Mouse (Mus musculus): Measurements from ENCODE around the gene Gm20517. TPM values are rescaled to one million over a fixed set of nuclear protein-coding genes. Genes with fewer than 3 reads are reported as not detected.

The Gm20517 gene
- polyA plus RNA-seq, 1 experiment from 2014 or later, result 1.3 TPM

- no peak for ATAC-seq
- Histone ChIP-seq H3K27ac (ENCODE audit: low read length) (peak overlapping the region; percentile 51), H3K27me3 (ENCODE audit: control insufficient read depth, insufficient read depth, low read depth, low read length) (no peaks in the 10 kb centered on the region), H3K36me3 (ENCODE audit: control insufficient read depth, insufficient read depth, low read length) (peaks cover 9% of the 10 kb centered on the region; the same call in 1 of the 2 replicates), H3K4me3 (ENCODE audit: low read depth, low read length) (no peak overlapping the region), H3K9me3 (replicated peaks; ENCODE audit: control insufficient read depth, low read length, poor library complexity, severe bottlenecking) (no peaks in the 10 kb centered on the region), H3K4me2 (ENCODE audit: low read length) (no peak overlapping the region), H3K9ac (ENCODE audit: low read depth, low read length) (no peak overlapping the region), H3K4me1 (ENCODE audit: control insufficient read depth, insufficient read depth, low read length) (no peaks in the 10 kb centered on the region)
- 55% methylated on average over 28 of the region's 28 CpGs for WGBS
These were observed 91.4 kb downstream of the Gm20517 start for GRCm38 (mm10) chr17:47702548-47703345.

DNA sequence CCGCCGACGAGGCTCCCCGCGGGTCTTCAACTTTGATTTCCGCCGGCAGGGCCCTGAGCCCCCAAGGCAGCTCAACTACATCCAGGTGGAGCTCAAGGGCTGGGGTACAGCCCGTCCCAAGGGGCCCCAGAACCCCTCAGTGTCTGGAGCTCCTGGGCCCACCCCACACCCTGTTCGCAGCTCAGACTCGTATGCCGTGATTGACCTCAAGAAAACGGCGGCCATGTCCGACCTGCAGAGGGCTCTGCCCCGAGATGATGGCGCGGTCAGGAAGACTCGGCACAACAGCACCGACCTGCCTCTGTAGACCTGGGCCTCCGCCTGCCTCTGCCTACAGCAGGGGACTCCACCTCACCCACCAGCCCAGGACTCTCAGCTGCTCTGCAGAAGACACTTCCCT lies 92.2 kb downstream of the Gm20517 start:
- 34% methylated on average over 20 of the region's 20 CpGs for WGBS
- no peaks in the 10 kb centered on the region for H3K27me3 ChIP-seq (ENCODE audit: control insufficient read depth, insufficient read depth, low read depth, low read length)
- no peak overlapping the region for H3K4me2 ChIP-seq (ENCODE audit: low read length)
- no peaks in the 10 kb centered on the region for H3K4me1 ChIP-seq (ENCODE audit: control insufficient read depth, insufficient read depth, low read length)
- H3K4me3 ChIP-seq (ENCODE audit: low read depth, low read length), result no peak overlapping the region
- H3K36me3 ChIP-seq (ENCODE audit: control insufficient read depth, insufficient read depth, low read length), result peaks cover 9% of the 10 kb centered on the region; the same call in 1 of the 2 replicates
- no peaks in the 10 kb centered on the region for H3K9me3 ChIP-seq (replicated peaks; ENCODE audit: control insufficient read depth, low read length, poor library complexity, severe bottlenecking)
- no peak overlapping the region for H3K27ac ChIP-seq (ENCODE audit: low read length)
- H3K9ac ChIP-seq (ENCODE audit: low read depth, low read length), result no peak overlapping the region
- no peak for ATAC-seq

DNA sequence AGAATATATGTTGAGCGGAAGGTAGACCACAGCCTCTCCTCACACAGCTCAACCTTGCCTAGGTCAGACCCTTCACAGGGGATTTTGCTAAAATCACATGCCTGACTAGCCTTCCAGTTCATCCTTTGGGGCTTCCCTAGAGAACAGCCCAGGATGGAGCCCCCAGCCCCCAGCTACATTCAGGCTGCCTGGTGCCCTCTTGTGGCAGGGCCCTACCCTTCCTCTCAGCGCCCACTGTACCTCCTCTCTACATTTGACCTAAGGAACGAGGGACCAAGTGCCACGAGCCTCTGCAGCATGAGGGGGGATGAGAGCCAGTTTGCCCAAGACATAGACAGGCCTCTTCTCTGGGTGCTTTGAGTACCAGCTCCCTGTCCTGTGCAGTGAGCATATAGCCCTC lies 93.3 kb downstream of the Gm20517 start:
- H3K4me2 ChIP-seq (ENCODE audit: low read length), result no peak overlapping the region
- WGBS, result 82% methylated on average over 4 of the region's 4 CpGs

DNA sequence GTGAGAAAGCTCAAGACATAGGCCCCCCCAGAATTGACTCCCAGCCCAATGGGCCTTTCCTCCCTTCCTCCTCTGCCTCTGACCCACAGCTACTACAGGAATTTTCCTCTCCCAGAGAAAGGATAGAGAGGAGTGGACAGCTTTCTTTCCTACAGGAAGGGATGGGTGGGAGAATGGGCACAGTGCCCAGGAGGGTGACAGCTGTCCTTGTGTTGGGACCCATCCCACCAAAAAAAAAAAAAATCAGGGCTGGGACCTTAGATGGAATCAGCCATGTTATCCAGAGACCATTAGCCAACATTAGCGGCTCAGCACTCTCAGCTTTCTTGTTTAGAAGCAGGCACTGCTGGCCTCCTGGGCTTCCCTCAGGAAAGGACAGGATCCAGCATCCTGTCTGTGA lies 94.8 kb downstream of the Gm20517 start:
- Histone ChIP-seq H3K4me3 (ENCODE audit: low read depth, low read length) (no peak overlapping the region), H3K36me3 (ENCODE audit: control insufficient read depth, insufficient read depth, low read length) (peaks cover 5% of the 10 kb centered on the region; the same call in 1 of the 2 replicates), H3K27ac (ENCODE audit: low read length) (no peak overlapping the region), H3K27me3 (ENCODE audit: control insufficient read depth, insufficient read depth, low read depth, low read length) (no peaks in the 10 kb centered on the region), H3K9ac (ENCODE audit: low read depth, low read length) (no peak overlapping the region), H3K4me2 (ENCODE audit: low read length) (no peak overlapping the region), H3K9me3 (replicated peaks; ENCODE audit: control insufficient read depth, low read length, poor library complexity, severe bottlenecking) (no peaks in the 10 kb centered on the region), H3K4me1 (ENCODE audit: control insufficient read depth, insufficient read depth, low read length) (no peaks in the 10 kb centered on the region)
- no peak for ATAC-seq
- WGBS, result 78% methylated on average over 1 of the region's 1 CpGs

More for the DNA sequence above, 93.3 kb downstream of the Gm20517 start:
- Histone ChIP-seq H3K4me1 (ENCODE audit: control insufficient read depth, insufficient read depth, low read length) (no peaks in the 10 kb centered on the region), H3K4me3 (ENCODE audit: low read depth, low read length) (no peak overlapping the region), H3K27me3 (ENCODE audit: control insufficient read depth, insufficient read depth, low read depth, low read length) (no peaks in the 10 kb centered on the region), H3K36me3 (ENCODE audit: control insufficient read depth, insufficient read depth, low read length) (peaks cover 5% of the 10 kb centered on the region; the same call in 1 of the 2 replicates), H3K27ac (ENCODE audit: low read length) (no peak overlapping the region), H3K9ac (ENCODE audit: low read depth, low read length) (no peak overlapping the region), H3K9me3 (replicated peaks; ENCODE audit: control insufficient read depth, low read length, poor library complexity, severe bottlenecking) (no peaks in the 10 kb centered on the region)
- no peak for ATAC-seq

DNA sequence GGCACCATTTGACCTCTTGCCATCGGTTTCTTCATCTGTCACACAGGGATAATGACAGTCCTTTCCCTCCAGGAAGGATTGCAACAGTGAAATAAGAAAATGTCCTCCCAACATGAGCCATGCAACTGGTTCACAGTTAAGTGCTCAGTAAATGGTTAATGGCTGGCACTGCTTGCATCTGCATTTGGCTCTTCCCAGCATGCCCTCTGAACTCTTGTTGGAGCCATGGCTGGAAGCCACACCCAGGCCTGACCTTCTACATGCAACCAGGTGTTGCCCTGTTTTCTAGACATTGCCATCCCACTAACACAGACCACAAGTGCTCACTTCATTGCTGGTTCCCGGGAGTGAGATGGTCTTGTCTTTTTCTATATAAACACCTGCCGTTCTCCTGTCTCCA lies 96.6 kb downstream of the Gm20517 start:
- no peak for ATAC-seq
- H3K9ac ChIP-seq (ENCODE audit: low read depth, low read length), result no peak overlapping the region
- peaks cover 5% of the 10 kb centered on the region; the same call in 1 of the 2 replicates for H3K36me3 ChIP-seq (ENCODE audit: control insufficient read depth, insufficient read depth, low read length)
- no peaks in the 10 kb centered on the region for H3K9me3 ChIP-seq (replicated peaks; ENCODE audit: control insufficient read depth, low read length, poor library complexity, severe bottlenecking)
- no peak overlapping the region for H3K4me3 ChIP-seq (ENCODE audit: low read depth, low read length)
- WGBS, result 81% methylated on average over 3 of the region's 3 CpGs
- H3K4me1 ChIP-seq (ENCODE audit: control insufficient read depth, insufficient read depth, low read length), result peaks cover 2% of the 10 kb centered on the region; the same call in 1 of the 2 replicates
- no peaks in the 10 kb centered on the region for H3K27me3 ChIP-seq (ENCODE audit: control insufficient read depth, insufficient read depth, low read depth, low read length)
- no peak overlapping the region for H3K4me2 ChIP-seq (ENCODE audit: low read length)
- H3K27ac ChIP-seq (ENCODE audit: low read length), result no peak overlapping the region

DNA sequence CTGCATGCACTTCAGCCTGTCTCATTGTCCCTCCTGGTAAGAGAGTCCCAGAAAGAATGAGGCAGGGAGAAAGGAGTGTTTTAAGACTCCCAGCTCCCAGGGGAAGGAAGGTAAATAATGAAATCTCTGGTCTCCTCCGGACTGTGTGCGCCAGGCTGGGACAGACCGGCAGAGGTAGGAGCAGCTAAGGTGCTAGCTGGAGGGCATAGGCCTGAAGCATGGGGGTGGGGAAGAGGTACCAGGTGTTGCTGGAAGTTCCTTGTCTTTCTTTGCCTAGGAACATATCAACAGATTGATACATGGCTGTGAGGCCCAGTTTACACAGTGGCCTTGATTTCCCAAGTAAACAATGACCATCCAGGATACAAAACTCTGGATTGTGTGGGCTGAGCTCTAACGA lies 97.6 kb downstream of the Gm20517 start:
- 84% methylated on average over 4 of the region's 4 CpGs for WGBS
- Histone ChIP-seq H3K9ac (ENCODE audit: low read depth, low read length) (no peak overlapping the region), H3K4me2 (ENCODE audit: low read length) (no peak overlapping the region), H3K27ac (ENCODE audit: low read length) (no peak overlapping the region), H3K9me3 (replicated peaks; ENCODE audit: control insufficient read depth, low read length, poor library complexity, severe bottlenecking) (no peaks in the 10 kb centered on the region), H3K4me3 (ENCODE audit: low read depth, low read length) (no peak overlapping the region), H3K27me3 (ENCODE audit: control insufficient read depth, insufficient read depth, low read depth, low read length) (no peaks in the 10 kb centered on the region), H3K4me1 (ENCODE audit: control insufficient read depth, insufficient read depth, low read length) (peaks cover 2% of the 10 kb centered on the region; the same call in 1 of the 2 replicates), H3K36me3 (ENCODE audit: control insufficient read depth, insufficient read depth, low read length) (peaks cover 3% of the 10 kb centered on the region; the same call in 1 of the 2 replicates)
- no peak for ATAC-seq

- 89% methylated on average over 3 of the region's 3 CpGs for WGBS
These were observed 98.6 kb downstream of the Gm20517 start for GRCm38 (mm10) chr17:47710036-47710435.

DNA sequence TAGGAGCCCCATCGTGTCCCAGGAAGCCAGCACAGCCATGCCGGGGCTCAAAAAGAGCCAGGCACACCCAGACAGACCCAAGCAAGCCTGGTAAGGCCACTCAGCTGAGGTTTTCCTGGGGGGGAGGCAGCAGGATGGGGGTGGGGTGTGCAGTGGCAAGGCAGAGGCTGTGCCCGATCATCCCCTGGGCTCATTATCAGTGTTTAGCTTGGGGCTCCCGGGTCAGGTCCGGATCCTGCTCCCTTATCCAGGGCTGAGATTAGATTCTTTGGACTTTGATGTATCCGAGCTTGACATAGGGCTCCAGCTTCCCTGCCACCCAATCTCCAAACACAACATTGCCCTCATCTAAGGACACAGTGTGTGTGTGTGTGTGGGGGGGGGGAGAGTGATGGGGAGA lies 100.5 kb downstream of the Gm20517 start:
- H3K4me1 ChIP-seq (ENCODE audit: control insufficient read depth, insufficient read depth, low read length), result peaks cover 2% of the 10 kb centered on the region; the same call in 1 of the 2 replicates
- WGBS, result 65% methylated on average over 6 of the region's 6 CpGs
- no peaks in the 10 kb centered on the region for H3K9me3 ChIP-seq (replicated peaks; ENCODE audit: control insufficient read depth, low read length, poor library complexity, severe bottlenecking)
- H3K27me3 ChIP-seq (ENCODE audit: control insufficient read depth, insufficient read depth, low read depth, low read length), result no peaks in the 10 kb centered on the region
- H3K27ac ChIP-seq (ENCODE audit: low read length), result no peak overlapping the region
- no peak overlapping the region for H3K9ac ChIP-seq (ENCODE audit: low read depth, low read length)
- no peaks in the 10 kb centered on the region for H3K36me3 ChIP-seq (ENCODE audit: control insufficient read depth, insufficient read depth, low read length)
- no peak for ATAC-seq
- H3K4me3 ChIP-seq (ENCODE audit: low read depth, low read length), result no peak overlapping the region
- H3K4me2 ChIP-seq (ENCODE audit: low read length), result no peak overlapping the region

More at GRCm38 (mm10) chr17:47710036-47710435, 98.6 kb downstream of the Gm20517 start:
- no peaks in the 10 kb centered on the region for H3K9me3 ChIP-seq (replicated peaks; ENCODE audit: control insufficient read depth, low read length, poor library complexity, severe bottlenecking)
- ATAC-seq, result no peak
- no peaks in the 10 kb centered on the region for H3K36me3 ChIP-seq (ENCODE audit: control insufficient read depth, insufficient read depth, low read length)
- no peak overlapping the region for H3K27ac ChIP-seq (ENCODE audit: low read length)
- H3K27me3 ChIP-seq (ENCODE audit: control insufficient read depth, insufficient read depth, low read depth, low read length), result no peaks in the 10 kb centered on the region
- H3K4me3 ChIP-seq (ENCODE audit: low read depth, low read length), result no peak overlapping the region
- H3K9ac ChIP-seq (ENCODE audit: low read depth, low read length), result no peak overlapping the region
- H3K4me1 ChIP-seq (ENCODE audit: control insufficient read depth, insufficient read depth, low read length), result peaks cover 2% of the 10 kb centered on the region; the same call in 1 of the 2 replicates
- no peak overlapping the region for H3K4me2 ChIP-seq (ENCODE audit: low read length)

- WGBS, result 53% methylated on average over 22 of the region's 22 CpGs
- no peaks in the 10 kb centered on the region for H3K36me3 ChIP-seq (ENCODE audit: control insufficient read depth, insufficient read depth, low read length)
- peak; percentile 43; the same call in 1 of the 2 replicates for ATAC-seq
- peaks cover 2% of the 10 kb centered on the region; the same call in 1 of the 2 replicates for H3K4me1 ChIP-seq (ENCODE audit: control insufficient read depth, insufficient read depth, low read length)
- no peaks in the 10 kb centered on the region for H3K27me3 ChIP-seq (ENCODE audit: control insufficient read depth, insufficient read depth, low read depth, low read length)
- H3K4me2 ChIP-seq (ENCODE audit: low read length), result peak overlapping the region; percentile 37; the same call in 1 of the 2 replicates
- H3K9me3 ChIP-seq (replicated peaks; ENCODE audit: control insufficient read depth, low read length, poor library complexity, severe bottlenecking), result no peaks in the 10 kb centered on the region
- H3K27ac ChIP-seq (ENCODE audit: low read length), result peak overlapping the region; percentile 47; the same call in 1 of the 2 replicates
- H3K4me3 ChIP-seq (ENCODE audit: low read depth, low read length), result no peak overlapping the region
- H3K9ac ChIP-seq (ENCODE audit: low read depth, low read length), result peak overlapping the region; percentile 54; the same call in 1 of the 2 replicates
These were observed 101.6 kb downstream of the Gm20517 start for GRCm38 (mm10) chr17:47712889-47713571.

Data from midbrain, embryonic 16.5 days (tissue).